Mouse (Mus musculus) embryonic fibroblast, embryonic 13.5 days (primary cell): ENCODE measurements around the gene Acap1.
"Not testable (repeated sequence)": the region's sequence is repeated elsewhere in the genome, so short reads cannot be mapped to it uniquely, and the experiment has no call there.

Experiments used
- CTCF ChIP-seq: IDR thresholded peaks from 2 replicates; pipeline ENCODE4 v1.5.1; 2011; ENCODE audit warnings: mild to moderate bottlenecking, control low read depth, low read length, moderate library complexity, borderline replicate concordance; ENCODE audit not compliant: insufficient read depth
- POLR2A ChIP-seq: IDR thresholded peaks from 2 replicates; pipeline ENCODE4 v1.6.1; 2011; ENCODE audit warnings: low read depth, mild to moderate bottlenecking, control low read depth, low read length, moderate library complexity

DNA sequence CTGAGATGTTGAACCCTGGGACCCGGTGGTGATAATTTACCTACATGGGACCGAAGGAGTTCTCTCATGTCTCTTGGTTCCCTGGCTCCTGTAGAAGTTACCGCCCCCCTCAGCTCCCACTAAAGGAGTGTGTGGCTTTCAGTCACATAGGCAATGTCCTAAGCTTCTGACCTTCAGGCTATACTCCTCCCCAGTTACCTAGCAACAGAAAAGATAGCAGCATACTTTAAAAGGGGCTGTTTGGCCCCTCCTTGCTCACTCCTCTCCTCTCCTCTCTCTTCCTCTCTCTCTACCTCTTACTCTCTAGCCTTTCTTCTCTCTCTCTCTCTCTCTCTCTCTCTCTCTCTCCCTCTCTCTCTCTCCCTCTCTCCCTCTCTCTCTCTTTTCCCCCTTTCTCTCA is 31.6 kb downstream of the Acap1 start:
- TF ChIP-seq POLR2A, CTCF: not testable (repeated sequence)
